Mouse (Mus musculus) MEL (cell line): ENCODE data around the gene Myo1h.

Source experiments
- CTCF ChIP-seq, 3 experiments: IDR thresholded peaks in 2 of 3; conservative IDR thresholded peaks in 1 of 3; 2 replicates each; pipeline ENCODE4 v1.5.1; 2011 to 2012; ENCODE audit warnings: low read length in 3 of 3, low read depth in 2 of 3, mild to moderate bottlenecking in 2 of 3, improper control_type of control experiment in 1 of 3, inconsistent platforms in 1 of 3, mixed read lengths in 1 of 3, moderate library complexity in 1 of 3; ENCODE audit not compliant: control insufficient read depth in 1 of 3, insufficient read depth in 1 of 3, poor library complexity in 1 of 3, severe bottlenecking in 1 of 3
- ELF1 ChIP-seq: IDR thresholded peaks from 2 replicates; pipeline ENCODE4 v1.6.1; 2014; ENCODE audit warnings: low read depth, mild to moderate bottlenecking, inconsistent platforms, low read length, improper control_type of control experiment, moderate library complexity
- EP300 ChIP-seq, 2 experiments: IDR thresholded peaks; 2 replicates each; pipeline ENCODE4 v1.6.1; 2011; ENCODE audit warnings: improper control_type of control experiment in 2 of 2, low read length in 2 of 2, low read depth in 1 of 2, mild to moderate bottlenecking in 1 of 2
- MAX ChIP-seq: IDR thresholded peaks from 2 replicates; pipeline ENCODE4 v1.6.1; 2011; ENCODE audit warnings: low read length, improper control_type of control experiment
- MYC ChIP-seq: IDR thresholded peaks from 2 replicates; pipeline ENCODE4 v1.6.1; 2011; ENCODE audit warnings: low read depth, mild to moderate bottlenecking, low read length, improper control_type of control experiment, moderate library complexity
- POLR2A ChIP-seq, 2 experiments: IDR thresholded peaks; 2 replicates each; pipeline ENCODE4 v1.6.1; 2011 to 2012; ENCODE audit warnings: low read length in 2 of 2, mild to moderate bottlenecking in 2 of 2, control low read depth in 1 of 2, improper control_type of control experiment in 1 of 2, low read depth in 1 of 2, moderate library complexity in 1 of 2; ENCODE audit not compliant: control insufficient read depth in 1 of 2, insufficient read depth in 1 of 2, poor library complexity in 1 of 2
- SMC3 ChIP-seq: IDR thresholded peaks from 2 replicates; pipeline ENCODE4 v1.6.1; 2011; ENCODE audit warnings: low read depth, low read length, improper control_type of control experiment
- TAL1 ChIP-seq: IDR thresholded peaks from 2 replicates; pipeline ENCODE4 v1.6.1; 2012; ENCODE audit warnings: mild to moderate bottlenecking, inconsistent platforms, low read length, moderate library complexity, mixed read lengths
- TCF12 ChIP-seq: IDR thresholded peaks from 2 replicates; pipeline ENCODE4 v1.6.1; 2014; ENCODE audit warnings: low read depth, mild to moderate bottlenecking, inconsistent platforms, low read length, improper control_type of control experiment, moderate library complexity

- TF ChIP-seq SMC3, result no peak
- TF ChIP-seq POLR2A (IDR thresholded peaks at IDR 0.05; ENCODE audit: control insufficient read depth in 1 of 2, insufficient read depth in 1 of 2, low read depth in 1 of 2, low read length in 2 of 2, poor library complexity in 1 of 2), result no peak
- TF ChIP-seq EP300 (IDR thresholded peaks at IDR 0.05; ENCODE audit: low read depth in 1 of 2, low read length in 2 of 2), result no peak
- TF ChIP-seq TAL1, result no peak
- TF ChIP-seq TCF12, result no peak
- TF ChIP-seq MAX, result no peak
- TF ChIP-seq CTCF (IDR thresholded peaks at IDR 0.05 in 2 of 3, conservative IDR thresholded peaks at IDR 0.05 in 1 of 3; ENCODE audit: control insufficient read depth in 1 of 3, insufficient read depth in 1 of 3, low read depth in 2 of 3, low read length in 3 of 3, poor library complexity in 1 of 3, severe bottlenecking in 1 of 3), result no peak
- no peak for TF ChIP-seq ELF1
- TF ChIP-seq MYC, result no peak
These were observed 123.5 kb downstream of the Myo1h start for GRCm38 (mm10) chr5:114412361-114412998.
